Mouse (Mus musculus): ENCODE data around the gene Dcaf12.

DNA sequence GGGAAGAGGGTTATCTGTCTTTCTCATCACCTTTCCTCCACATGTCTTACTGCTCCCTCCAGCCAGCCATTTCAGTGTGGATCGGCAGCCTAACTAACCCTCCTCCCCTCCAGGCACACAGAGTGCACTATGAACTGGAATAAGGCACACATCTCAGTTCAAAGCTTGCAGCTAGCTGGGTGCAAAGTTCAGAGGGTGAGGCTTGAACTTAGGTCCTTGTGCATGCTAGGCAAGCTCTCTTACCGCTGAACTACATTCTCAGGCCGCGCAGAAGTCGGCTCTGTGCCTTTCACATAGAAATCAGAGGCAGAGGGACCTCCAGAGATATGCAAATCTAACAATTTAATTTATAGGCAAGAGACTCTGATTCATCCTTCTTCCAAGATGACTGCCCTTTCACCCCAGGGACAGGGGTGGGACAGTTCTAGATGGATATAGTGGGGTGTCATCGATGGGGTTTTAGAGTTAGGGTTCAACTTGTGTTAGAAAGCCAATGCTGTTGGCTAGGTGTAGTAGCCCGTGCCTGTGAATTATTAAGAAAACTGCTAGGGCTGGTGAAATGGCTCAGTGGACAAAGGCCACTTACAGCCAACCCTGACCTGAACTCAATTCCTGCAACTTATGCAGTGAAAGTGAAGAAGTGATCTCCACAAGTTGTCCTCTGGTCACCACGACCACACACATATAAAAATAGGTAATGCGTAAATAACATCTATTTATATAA is 17.2 kb upstream of the Dcaf12 start:
- TF ChIP-seq CTCF (IDR thresholded peaks at IDR 0.05; ENCODE audit: borderline replicate concordance, insufficient read depth, low read length), result no peak
- no peak for TF ChIP-seq POLR2A (IDR thresholded peaks at IDR 0.05; ENCODE audit: low read depth, low read length)
